Mouse (Mus musculus) G1E-ER4 (cell line): ENCODE measurements around the gene Atp6v0b. TPM values are rescaled to one million over a fixed set of nuclear protein-coding genes. Genes with fewer than 3 reads are reported as not detected.

Experiments
- GATA1 ChIP-seq: IDR thresholded peaks from one replicate; pipeline ENCODE4 v1.8.0; 2012; ENCODE audit warnings: low read length, inconsistent platforms
- polyA plus RNA-seq: library from polyadenylated mRNA; stranded (reverse); fragments of >175 nt; gene quantifications from 2 replicates; pipeline ENCODE4 v1.2.3, GENCODE M21; 2012

Gene Atp6v0b
- polyA plus RNA-seq, 1 experiment = 124 TPM

- no peak for TF ChIP-seq GATA1
Observed at GRCm38 (mm10) chr4:117890031-117890430, 2.9 kb upstream of the Atp6v0b start.

DNA sequence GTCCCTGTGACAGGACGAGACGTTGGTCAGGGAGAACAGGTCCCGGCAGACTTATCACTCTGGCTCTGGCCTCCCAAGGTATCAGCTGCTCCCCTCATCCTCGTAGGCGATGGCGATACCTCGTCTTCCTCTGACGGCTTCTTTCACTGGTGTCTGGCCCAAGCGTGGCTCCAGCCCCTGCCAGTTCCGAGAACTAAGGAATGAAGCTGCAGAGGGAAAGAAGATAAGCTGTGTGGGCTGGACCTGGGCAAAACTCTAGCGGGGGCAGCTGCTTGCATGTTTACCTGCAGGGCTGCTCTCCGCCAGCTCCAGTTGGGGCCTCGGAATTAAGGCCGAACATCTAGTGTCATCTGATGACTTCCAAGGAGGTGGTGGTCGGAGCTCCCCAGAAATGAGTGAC lies 2.3 kb upstream of the Atp6v0b start:
- no peak for TF ChIP-seq GATA1

DNA sequence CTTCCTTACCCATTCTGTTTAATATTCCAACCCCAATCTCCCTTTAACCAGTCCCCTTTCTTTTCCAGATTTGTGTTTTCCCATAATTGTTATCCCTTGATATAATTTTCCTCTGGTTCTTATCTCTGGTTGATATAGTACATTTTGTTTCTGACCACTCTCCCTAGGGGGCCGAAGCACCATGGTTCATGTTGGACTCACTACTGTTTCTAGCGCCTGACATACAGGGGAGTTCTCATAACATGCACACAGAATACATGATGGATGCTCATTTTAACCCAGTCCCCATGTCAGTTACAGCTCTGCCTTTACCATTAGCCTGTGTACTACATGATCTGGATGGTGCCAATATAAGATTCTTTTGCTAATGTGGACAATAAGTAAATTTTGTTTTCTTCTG lies 787 bp upstream of the Atp6v0b start:
- TF ChIP-seq GATA1 = no peak

GRCm38 (mm10) chr4:117886644-117887043 lies 489 bp downstream of the Atp6v0b start:
- no peak for TF ChIP-seq GATA1

- no peak for TF ChIP-seq GATA1
Observed at GRCm38 (mm10) chr4:117885994-117886393, 1.1 kb downstream of the Atp6v0b start.

DNA sequence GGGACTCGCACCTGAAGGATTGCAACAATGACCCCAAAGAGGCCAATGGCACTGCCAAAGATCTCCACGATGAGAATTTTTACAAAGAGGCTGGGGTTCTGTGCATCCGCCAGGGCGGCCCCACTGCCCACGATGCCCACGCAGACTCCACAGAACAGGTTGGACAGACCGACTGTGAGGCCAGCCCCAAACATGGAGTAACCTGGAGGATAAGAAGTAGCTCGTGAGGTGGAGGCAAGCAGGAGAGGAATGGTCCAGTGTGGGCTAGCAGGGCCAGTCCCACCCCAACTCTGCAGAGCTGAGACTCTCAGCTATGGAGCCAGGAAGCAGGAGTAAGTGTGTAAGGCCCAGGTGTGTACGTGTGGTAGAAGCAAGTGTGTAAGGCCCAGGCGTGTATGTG lies 2.0 kb downstream of the Atp6v0b start:
- no peak for TF ChIP-seq GATA1

DNA sequence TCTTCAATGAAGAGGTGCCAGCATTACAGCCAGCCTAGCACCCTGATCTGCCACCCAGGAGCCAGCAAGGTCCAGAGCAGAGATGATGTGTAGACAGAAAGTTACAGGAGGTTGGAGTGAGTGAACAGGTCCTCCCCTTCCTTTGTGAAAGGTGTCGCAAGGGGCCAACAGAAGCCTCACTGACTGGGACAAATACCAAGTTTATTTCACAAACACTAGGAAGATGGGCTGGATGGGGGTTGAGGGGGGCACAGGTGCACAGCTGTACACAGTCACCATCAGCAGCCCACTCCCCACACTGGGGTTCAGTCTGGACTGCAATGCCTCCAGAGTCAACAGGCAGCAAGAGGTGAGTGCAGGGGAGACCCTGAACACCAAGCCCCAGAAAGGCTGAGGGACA lies 3.0 kb downstream of the Atp6v0b start:
- TF ChIP-seq GATA1 = no peak

- TF ChIP-seq GATA1 = no peak
Observed at GRCm38 (mm10) chr4:117882701-117883691, 4.1 kb downstream of the Atp6v0b start, which contains the start of gene B4galt2. TSS of gene B4galt2 (minus strand) at chr4:117883487.

DNA sequence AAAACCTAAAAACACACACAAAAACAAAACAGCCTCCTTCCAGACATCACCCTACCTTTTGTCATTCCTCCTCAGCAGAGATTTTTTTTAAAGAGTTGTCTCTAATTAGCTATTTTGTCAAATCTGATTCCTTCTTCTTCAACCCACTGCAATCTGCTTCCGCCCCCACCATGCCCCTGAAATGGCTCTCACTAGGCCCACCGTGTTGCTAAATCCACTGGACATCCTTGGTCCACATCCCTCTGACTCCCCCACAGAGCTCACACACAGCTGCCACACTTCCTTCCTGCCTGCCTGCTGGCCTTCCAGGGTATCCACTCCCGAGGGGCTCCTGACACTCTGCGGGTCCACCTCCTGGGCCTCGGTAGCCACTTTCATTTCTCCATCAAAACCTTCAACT lies 8.4 kb downstream of the Atp6v0b start:
- no peak for TF ChIP-seq GATA1

DNA sequence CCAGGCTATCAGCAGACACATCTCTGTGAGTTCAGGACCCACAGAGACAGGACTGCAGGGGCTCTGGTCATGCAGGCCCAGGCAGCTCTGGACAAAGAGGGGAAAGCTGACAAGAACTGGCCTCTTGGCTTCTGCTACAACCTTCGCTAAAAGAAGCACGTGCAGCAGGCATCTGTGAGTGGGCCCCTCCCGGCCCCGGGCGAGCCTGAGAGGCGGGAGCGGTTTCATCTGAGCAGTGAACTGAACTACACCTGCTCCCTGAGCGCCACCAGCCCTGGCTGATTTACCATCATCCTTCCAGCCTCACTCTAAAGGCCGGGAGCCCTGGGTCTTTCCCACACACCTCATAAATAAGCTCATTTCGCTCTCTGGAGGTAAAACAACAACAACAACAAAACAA lies 8.8 kb downstream of the Atp6v0b start:
- no peak for TF ChIP-seq GATA1

GRCm38 (mm10) chr4:117873615-117874014 lies 13.5 kb downstream of the Atp6v0b start:
- TF ChIP-seq GATA1 = no peak

DNA sequence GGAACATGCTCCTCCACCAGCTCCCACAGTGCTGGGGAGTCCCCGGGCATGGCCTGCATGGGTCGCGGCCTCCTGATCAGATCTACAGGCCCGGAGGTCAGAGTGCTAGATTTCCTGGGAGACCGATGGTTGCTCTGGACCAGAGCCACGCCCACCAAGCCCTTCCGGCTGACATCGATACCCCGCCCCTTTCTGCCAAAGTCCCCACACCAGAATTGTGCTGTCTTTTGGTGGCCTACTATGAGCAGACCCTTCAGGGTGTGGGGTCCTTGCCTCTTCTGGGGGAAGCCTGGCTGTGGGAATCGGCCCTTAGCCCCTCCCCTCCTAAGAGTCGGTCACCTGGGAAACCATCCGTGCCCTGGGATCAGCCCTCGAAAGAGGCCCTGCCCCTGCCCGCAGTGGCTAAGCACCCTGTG lies 14.7 kb downstream of the Atp6v0b start, which contains the start of gene Ccdc24:
TSS of gene Ccdc24 (minus strand) at position 87 of the 416 bp plus-strand sequence.
- TF ChIP-seq GATA1 = no peak

DNA sequence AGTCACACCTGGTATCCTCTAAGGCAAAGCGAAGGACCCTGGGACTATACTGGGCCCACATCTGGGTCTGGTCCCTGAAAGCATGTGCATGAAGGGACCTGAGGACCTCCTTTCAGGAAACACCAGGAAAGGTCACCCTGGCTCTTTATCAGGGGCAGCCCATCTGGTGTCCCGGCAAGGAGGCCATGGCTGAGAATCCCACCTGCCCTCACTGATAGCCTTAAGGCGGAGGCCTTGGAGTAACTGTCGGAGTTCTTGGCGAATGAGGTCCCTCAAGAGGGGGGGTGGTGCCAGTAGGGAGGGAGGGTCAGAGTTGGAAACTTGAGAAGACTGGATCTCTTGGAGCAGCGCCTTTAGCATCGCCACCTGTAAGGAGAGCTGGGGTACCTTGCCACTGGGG lies 15.3 kb downstream of the Atp6v0b start:
- no peak for TF ChIP-seq GATA1

DNA sequence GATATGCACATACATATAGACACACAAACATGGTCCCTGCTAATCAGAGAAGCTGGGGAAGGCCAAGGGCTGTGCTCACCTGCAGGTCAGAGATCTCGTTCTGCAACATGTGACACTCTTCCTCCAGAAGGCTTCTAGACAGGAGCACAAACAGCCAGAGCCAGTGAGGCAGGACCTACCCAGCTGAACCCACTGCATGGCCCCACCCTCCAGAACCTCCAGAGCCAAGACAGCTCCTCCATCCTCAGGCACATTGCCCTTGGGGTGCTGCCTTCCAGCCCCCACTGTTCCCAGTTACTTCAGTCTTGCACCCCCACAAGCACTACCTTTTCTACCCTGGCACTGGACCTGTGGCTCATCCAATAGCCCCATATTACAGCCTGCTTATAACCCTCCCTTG lies 16.7 kb downstream of the Atp6v0b start:
- no peak for TF ChIP-seq GATA1

- no peak for TF ChIP-seq GATA1
Observed at GRCm38 (mm10) chr4:117869317-117869716, 17.8 kb downstream of the Atp6v0b start.

DNA sequence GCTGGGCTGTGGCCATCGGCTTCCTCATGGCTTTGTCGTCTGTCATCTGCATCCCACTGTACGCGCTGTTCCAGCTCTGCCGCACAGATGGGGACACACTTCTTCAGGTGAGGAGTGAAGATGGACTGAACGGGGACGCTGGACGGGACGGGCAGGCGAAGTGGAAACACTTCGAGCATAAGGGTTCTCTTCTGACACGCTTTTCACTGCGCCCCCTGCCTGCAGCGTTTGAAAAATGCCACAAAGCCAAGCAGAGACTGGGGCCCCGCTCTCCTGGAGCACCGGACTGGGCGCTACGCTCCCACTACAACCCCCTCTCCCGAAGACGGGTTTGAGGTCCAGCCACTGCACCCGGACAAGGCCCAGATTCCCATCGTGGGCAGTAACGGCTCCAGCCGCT lies 19.3 kb downstream of the Atp6v0b start:
- no peak for TF ChIP-seq GATA1

- no peak for TF ChIP-seq GATA1
Observed at GRCm38 (mm10) chr4:117867000-117867399, 20.1 kb downstream of the Atp6v0b start.
